Mouse (Mus musculus): ENCODE data around the gene A830031A19Rik. TPM values are rescaled to one million over a fixed set of nuclear protein-coding genes. Genes with fewer than 3 reads are reported as not detected.

Gene A830031A19Rik
- total RNA-seq, 2 experiments from 2014 or later, result 0.82 to 1.4 TPM

DNA sequence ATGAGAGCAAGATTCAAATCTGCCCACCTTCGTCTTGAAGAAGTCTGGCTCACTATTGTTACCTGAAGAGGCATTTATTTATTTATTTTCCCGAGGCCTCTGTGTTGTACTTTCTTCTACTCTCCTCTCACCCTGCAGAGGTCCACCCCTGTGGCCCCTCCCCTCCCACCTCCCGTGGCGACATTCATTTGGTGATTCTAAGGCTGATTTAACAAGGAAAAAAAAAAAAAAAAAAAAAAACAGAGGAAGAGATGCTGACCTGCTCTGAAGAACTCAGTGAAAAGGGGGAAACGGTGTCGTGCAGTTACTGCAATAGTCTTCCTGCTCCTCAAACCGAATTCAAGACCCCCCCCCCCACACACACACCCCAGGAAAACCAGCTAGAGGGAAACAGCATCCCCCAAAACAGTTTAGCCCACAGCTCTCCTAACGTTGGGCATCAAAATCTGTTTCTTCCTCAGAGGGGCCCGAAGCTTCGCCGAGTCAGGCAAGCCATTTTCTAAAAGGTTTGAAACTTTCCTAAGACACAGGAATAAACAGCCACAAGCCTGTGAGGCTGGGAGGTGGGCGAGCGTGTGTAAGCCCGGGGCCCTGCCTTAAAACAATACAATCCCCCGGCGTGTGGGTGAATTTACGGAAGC, 752 bp upstream of the A830031A19Rik start:
- intact Hi-C loops (cut with DNase I), result loop anchor here (2.0 to 10.0 kb wide), 4 partner anchors 15 to 1997 kb away; no protein-coding TSS in a partner anchor
- peak overlapping the region; percentile 75 for H3K4me3 ChIP-seq
- peak overlapping the region; percentile 97 for H3K27ac ChIP-seq
- TF ChIP-seq CTCF (IDR thresholded peaks at IDR 0.05), result no peak
- no peak for DNase-seq (ENCODE audit: extremely low spot score in 1 of 2, low spot score in 2 of 2)

DNA sequence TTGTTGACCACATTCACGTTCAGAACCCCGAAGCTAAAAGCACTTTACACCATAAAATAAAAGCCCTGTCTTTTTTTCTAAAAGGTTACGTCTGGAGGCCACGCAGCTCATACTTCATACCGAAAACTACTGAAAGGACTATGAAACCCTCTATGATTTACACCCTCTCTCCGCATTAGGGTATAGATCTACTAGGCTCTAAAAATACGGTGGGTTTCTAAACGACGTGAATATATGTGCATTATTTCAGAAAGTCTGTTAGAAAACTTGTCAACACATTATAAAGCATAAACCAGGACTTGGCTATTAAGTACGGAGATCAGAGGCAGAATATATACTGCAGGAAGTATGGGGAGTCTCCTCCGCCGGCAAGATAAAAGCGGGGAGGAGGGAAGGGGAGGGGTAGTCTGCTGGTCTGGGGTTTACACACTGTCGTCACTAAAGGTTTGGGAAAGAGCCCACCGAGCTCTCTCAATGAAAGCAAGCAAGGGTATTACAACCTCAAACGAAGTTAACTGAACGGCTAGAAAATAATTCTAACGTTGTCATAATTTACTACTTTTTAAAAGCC, 748 bp downstream of the A830031A19Rik start:
- peak overlapping the region; percentile 75 for H3K4me3 ChIP-seq
- DNase-seq (ENCODE audit: extremely low spot score in 1 of 2, low spot score in 2 of 2), result no peak
- intact Hi-C loops (cut with DNase I), result loop anchor here (10.0 kb wide), 1 partner anchor 1641 kb away; no protein-coding TSS in a partner anchor
- TF ChIP-seq CTCF (IDR thresholded peaks at IDR 0.05), result no peak
- peak overlapping the region; percentile 97 for H3K27ac ChIP-seq

DNA sequence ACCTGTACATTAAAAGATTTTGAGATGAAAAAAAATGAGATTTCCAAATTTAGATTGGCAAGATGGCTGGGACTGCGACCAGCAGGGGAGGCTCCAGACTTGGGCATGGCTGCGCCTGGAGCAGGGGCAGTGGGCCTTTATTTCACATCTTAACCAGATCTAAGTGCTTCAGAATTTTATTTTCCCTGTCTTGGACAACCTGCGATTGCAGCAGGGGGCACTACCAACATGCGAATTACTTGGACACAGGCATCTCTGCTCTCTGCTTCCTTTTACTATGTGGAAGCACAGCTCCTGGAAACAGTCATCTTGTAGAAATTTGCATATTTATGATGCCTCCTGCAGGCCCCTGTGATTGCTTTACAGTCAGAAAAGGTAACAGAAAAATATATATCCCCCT, 9.5 kb downstream of the A830031A19Rik start:
- H3K27ac ChIP-seq, result peak overlapping the region; percentile 45
- intact Hi-C loops (cut with DNase I), result no loop called here

DNA sequence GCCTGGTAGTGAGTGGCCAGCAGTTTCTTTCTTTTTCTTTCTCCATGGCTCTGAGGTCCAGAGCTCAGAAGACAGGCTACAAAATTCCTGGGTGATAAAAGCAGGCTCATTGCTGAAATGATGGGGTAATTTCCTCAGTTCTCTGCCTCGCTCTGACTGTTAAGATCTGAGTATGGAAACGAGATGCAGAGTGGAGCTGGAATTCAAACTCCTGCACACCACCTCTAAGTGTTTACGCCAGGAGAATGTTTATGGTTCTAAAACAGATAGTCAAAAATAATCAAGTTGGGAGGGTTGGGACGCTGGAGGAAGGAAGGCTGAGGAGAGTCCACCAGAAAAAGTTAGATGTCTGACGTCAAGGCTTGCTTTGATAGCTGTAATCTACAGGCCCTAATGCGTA, 10.6 kb downstream of the A830031A19Rik start:
- Histone ChIP-seq H3K4me3 (no peak overlapping the region), H3K27ac (peak overlapping the region; percentile 91)
- no peak for DNase-seq (ENCODE audit: extremely low spot score in 1 of 2, low spot score in 2 of 2)
- intact Hi-C loops (cut with DNase I), result loop anchor here (5.0 kb wide), 1 partner anchor 1793 kb away; no protein-coding TSS in a partner anchor
- no peak for TF ChIP-seq CTCF (IDR thresholded peaks at IDR 0.05)

More for the DNA sequence above, 9.5 kb downstream of the A830031A19Rik start:
- peak; percentile 44 for TF ChIP-seq CTCF (IDR thresholded peaks at IDR 0.05)
- DNase-seq (ENCODE audit: extremely low spot score in 1 of 2, low spot score in 2 of 2), result no peak
- H3K4me3 ChIP-seq, result no peak overlapping the region

DNA sequence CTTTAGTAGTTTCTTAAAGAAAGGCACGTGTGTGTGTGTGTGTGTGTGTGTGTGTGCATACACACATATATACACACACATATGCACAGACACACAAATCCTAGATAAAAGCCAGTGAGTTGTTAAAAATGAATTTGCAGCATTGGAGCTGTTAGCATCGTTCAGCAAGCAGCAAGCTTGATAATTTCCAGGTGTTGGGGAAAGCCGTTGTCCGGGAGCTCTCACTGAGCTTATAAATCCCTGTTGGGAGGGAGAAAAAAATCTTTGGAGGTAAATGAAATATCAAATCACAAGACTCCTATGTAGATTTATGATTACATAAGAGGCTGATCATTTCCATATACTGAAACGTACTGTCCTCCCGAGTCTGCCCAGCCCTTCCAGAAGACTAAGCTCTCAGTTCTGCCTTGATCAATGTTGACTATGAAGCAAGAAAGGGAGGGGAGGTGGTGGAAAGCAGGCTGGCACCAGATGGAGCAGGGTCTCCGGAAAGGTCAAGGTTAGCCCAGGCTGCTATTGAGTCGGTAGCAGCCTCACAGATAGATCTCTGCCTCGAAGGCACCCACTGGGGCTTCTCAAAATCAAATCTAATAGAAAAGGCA, 12.3 kb downstream of the A830031A19Rik start:
- intact Hi-C loops (cut with DNase I), result loop anchor here (5.0 kb wide), 1 partner anchor 1795 kb away; no protein-coding TSS in a partner anchor
- DNase-seq (ENCODE audit: extremely low spot score in 1 of 2, low spot score in 2 of 2), result no peak
- TF ChIP-seq CTCF (IDR thresholded peaks at IDR 0.05), result no peak
- H3K4me3 ChIP-seq, result no peak overlapping the region
- H3K27ac ChIP-seq, result peak overlapping the region; percentile 91

DNA sequence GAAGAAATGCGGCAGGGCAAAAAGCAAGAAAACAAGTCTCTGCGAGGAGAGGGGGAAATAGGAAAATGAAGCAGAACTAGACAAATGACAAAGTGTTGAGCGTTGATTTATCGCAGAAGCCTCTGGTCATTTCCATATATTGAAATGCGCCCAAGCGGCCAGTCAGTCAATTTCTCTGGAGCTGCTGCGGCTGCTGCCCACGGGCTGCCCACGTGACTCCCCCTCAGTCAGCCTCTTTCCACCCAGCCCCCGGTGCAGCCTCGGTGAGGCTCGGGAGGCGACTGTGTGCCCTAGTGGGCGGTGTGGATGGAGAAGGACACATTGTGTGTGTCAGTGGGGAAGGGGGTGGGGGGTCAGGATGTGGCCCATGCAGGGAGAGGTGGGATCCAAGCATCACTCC, 13.0 kb downstream of the A830031A19Rik start:
- Histone ChIP-seq H3K4me3 (peak overlapping the region; percentile 25), H3K27ac (peak overlapping the region; percentile 91)
- DNase-seq (ENCODE audit: extremely low spot score in 1 of 2, low spot score in 2 of 2), result peak in 1 of 2 experiments; percentile 56
- intact Hi-C loops (cut with DNase I), result loop anchor here (2.0 to 5.0 kb wide), 2 partner anchors 15 to 1795 kb away; no protein-coding TSS in a partner anchor
- no peak; the same call in 1 of the 2 replicates for TF ChIP-seq CTCF (IDR thresholded peaks at IDR 0.05)

DNA sequence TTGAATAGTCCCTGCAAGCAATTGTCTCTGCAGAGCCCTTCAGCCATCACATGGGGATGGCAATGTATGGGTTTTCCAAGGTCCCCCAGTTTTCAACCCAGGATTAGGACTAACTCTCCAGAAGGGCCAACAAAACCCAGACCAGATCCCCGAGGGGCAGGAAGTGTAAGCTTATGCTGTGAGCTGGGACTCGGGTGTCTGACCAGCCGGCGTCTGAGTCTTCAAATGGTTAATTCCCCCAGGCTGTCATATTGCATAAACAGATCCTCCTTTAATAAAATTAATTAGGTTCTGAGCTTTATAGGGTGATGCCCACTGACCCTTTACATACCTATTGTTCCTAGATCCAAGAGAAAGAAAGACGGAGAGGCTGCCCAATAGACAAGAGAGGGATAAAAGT, 14.4 kb downstream of the A830031A19Rik start:
- peak overlapping the region; percentile 78 for H3K27ac ChIP-seq
- intact Hi-C loops (cut with DNase I), result loop anchor here (2.0 to 5.0 kb wide), 2 partner anchors 16 to 1797 kb away; no protein-coding TSS in a partner anchor
- H3K4me3 ChIP-seq, result peak overlapping the region; percentile 9
- no peak for DNase-seq (ENCODE audit: extremely low spot score in 1 of 2, low spot score in 2 of 2)
- no peak for TF ChIP-seq CTCF (IDR thresholded peaks at IDR 0.05)

DNA sequence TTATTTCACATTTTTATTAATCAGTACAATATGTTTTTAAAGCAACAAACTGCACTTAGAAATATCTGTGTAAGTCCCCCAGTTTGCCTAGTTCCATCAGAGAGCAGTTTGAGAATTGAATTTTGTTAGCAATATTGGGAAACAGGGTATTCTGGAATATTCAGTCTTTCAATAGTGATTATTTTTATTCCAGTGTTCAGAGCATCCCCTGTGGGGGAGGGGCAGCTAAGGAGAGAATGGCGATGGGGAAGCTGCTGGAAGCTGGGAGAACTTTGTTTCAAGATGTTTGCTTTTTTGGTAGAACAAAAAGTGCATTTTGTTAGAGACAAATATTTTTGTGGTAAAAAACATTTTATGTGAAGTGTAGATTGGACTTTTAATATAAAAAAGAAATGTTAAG, 15.7 kb downstream of the A830031A19Rik start:
- no peak for DNase-seq (ENCODE audit: extremely low spot score in 1 of 2, low spot score in 2 of 2)
- intact Hi-C loops (cut with DNase I), result no loop called here
- no peak for TF ChIP-seq CTCF (IDR thresholded peaks at IDR 0.05)
- Histone ChIP-seq H3K27ac (no peak overlapping the region; the same call in 1 of the 2 replicates), H3K4me3 (no peak overlapping the region)

DNA sequence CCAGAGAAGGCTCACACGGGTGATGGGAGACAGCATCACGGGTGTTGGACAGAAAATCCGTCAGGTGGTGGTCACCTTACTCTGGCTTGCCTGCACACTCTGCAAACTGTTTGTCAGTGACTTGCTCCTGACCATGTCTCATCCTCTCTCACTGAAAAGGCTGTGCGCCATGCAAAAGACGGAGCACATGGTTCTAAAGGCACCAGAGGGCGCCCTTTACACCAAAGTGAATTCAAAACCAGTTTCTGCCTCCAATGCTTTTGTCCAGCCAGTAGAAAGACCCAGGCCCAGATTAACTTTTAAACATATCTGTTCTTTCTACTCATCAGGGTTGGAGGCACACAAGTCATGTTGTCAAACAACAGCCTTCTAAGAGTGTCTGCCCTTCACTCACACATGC, 22.0 kb downstream of the A830031A19Rik start:
- no peak for DNase-seq (ENCODE audit: extremely low spot score in 1 of 2, low spot score in 2 of 2)
- no peak overlapping the region for H3K27ac ChIP-seq
- no peak overlapping the region for H3K4me3 ChIP-seq
- peak; percentile 34 for TF ChIP-seq CTCF (IDR thresholded peaks at IDR 0.05)
- intact Hi-C loops (cut with DNase I), result no loop called here

DNA sequence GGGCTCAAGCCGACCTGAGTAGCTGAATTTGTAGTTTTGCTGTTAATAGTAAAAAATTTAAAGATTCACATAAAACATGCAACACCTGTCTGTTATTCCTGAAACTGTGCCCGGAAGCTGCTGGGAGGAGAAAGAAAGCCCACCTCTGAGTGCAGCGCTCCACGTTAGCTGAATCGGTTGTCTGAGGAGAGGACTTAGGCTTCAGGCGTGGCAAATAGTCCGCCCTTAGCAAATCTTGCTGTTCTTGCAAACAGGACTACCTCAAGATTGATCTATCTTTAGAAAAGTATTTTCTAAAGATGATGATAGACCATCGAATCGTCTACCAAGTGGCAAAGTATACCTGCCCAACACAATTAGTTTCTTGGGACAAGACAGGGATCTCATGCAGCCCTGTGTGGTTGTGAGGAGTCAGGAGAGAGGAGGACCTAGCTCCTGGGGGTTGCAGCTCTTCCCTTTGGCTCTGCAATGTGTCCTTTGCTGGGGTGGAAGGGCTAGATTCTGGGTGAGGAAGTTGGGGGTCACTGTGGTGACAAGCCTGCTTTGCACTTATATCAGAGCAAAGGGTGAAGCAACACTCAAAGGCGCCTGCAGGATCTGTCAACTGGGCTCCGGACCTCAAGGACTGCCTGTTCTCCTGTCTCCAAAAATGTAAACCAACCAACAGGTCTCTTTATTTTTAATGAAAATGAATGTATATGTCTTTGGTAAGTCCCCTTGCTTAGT, 24.7 kb downstream of the A830031A19Rik start:
- intact Hi-C loops (cut with DNase I), result no loop called here
- no peak for TF ChIP-seq CTCF (IDR thresholded peaks at IDR 0.05)
- Histone ChIP-seq H3K4me3 (no peak overlapping the region), H3K27ac (no peak overlapping the region)
- DNase-seq (ENCODE audit: extremely low spot score in 1 of 2, low spot score in 2 of 2), result no peak

DNA sequence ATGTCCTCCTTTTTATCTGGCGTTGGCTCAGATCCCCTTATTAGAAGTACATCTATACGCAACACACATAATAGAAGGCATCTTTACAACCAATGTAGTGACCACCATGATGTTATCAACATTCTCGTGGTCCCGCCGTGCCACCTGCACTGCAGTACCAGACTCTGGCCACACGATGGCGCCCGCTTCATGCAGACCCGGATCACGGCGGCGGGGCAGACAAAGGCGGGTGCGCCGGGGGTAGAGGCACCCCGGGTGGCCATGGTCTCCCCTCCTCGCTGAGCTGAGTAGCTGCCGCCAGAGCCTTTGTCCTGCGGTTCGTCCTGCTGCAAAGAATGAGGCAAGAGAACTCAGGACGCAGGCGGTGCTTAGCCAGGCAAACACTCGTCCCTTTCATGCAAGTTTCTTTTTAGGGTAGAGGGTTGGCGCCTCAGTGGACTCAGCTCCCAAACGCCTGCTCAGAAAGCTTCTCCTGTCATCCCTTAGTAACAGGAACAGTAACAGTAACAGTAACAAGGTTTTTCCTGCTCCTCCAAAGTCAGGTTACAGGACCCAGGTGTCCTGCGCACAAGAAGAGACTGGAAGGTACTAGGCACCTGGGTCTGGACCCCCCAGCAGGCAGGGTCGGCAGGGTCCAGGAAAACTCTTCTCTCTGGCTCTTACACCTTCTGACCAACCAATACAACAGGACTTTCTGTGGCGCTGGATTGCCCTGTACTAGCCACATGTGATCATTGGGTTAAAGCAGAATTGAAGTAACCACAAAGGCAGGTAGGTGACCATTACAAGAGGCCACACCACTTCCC, 25.4 kb downstream of the A830031A19Rik start:
- H3K27ac ChIP-seq, result peak overlapping the region; percentile 51; the same call in 1 of the 2 replicates
- no peak; the same call in none of the 2 replicates for TF ChIP-seq CTCF (IDR thresholded peaks at IDR 0.05)
- intact Hi-C loops (cut with DNase I), result loop anchor here (2.0 kb wide), 1 partner anchor 71 kb away; no protein-coding TSS in a partner anchor
- DNase-seq (ENCODE audit: extremely low spot score in 1 of 2, low spot score in 2 of 2), result peak; percentile 81 to 90
- peak overlapping the region; percentile 49 for H3K4me3 ChIP-seq
